Mouse (Mus musculus): Measurements from ENCODE around the gene Scamp4. TPM values are rescaled to one million over a fixed set of nuclear protein-coding genes. Genes with fewer than 3 reads are reported as not detected.

The Scamp4 gene
- total RNA-seq, 2 experiments from 2014 or later: 18.3 to 22.0 TPM

GRCm38 (mm10) chr10:80606306-80606705, 3.6 kb downstream of the Scamp4 start:
- no peak for DNase-seq

GRCm38 (mm10) chr10:80606737-80607350, 4.2 kb downstream of the Scamp4 start:
- intact Hi-C loops (cut with DNase I; ENCODE audit: low total_unique reads): loop anchor here (5.0 kb wide), 1 partner anchor 85 kb away; no protein-coding TSS in a partner anchor

More at GRCm38 (mm10) chr10:80606306-80606705, 3.6 kb downstream of the Scamp4 start:
- intact Hi-C loops (cut with DNase I; ENCODE audit: low total_unique reads): loop anchor here (5.0 kb wide), 1 partner anchor 86 kb away; no protein-coding TSS in a partner anchor

GRCm38 (mm10) chr10:80608435-80608834, 5.8 kb downstream of the Scamp4 start:
- no peak for DNase-seq
- intact Hi-C loops (cut with DNase I; ENCODE audit: low total_unique reads): loop anchor here (5.0 kb wide), 1 partner anchor 84 kb away; no protein-coding TSS in a partner anchor

More at GRCm38 (mm10) chr10:80606737-80607350, 4.2 kb downstream of the Scamp4 start:
- no peak for DNase-seq

- DNase-seq: no peak
- intact Hi-C loops (cut with DNase I; ENCODE audit: low total_unique reads): loop anchor here (5.0 kb wide), 1 partner anchor 83 kb away; no protein-coding TSS in a partner anchor
Observed at GRCm38 (mm10) chr10:80609269-80609924, 6.7 kb downstream of the Scamp4 start.

- DNase-seq: no peak
- intact Hi-C loops (cut with DNase I; ENCODE audit: low total_unique reads): no loop called here
Observed at GRCm38 (mm10) chr10:80610116-80610785, 7.6 kb downstream of the Scamp4 start.

- intact Hi-C loops (cut with DNase I; ENCODE audit: low total_unique reads): no loop called here
- DNase-seq: no peak
Observed at GRCm38 (mm10) chr10:80611024-80611423, 8.4 kb downstream of the Scamp4 start.

GRCm38 (mm10) chr10:80611905-80612304, 9.2 kb downstream of the Scamp4 start:
- no peak for DNase-seq
- intact Hi-C loops (cut with DNase I; ENCODE audit: low total_unique reads): no loop called here

- intact Hi-C loops (cut with DNase I; ENCODE audit: low total_unique reads): no loop called here
- no peak for DNase-seq
Observed at GRCm38 (mm10) chr10:80613821-80614220, 11.1 kb downstream of the Scamp4 start.

GRCm38 (mm10) chr10:80614351-80614750, 11.7 kb downstream of the Scamp4 start:
- no peak for DNase-seq
- intact Hi-C loops (cut with DNase I; ENCODE audit: low total_unique reads): no loop called here

GRCm38 (mm10) chr10:80618181-80618580, 15.5 kb downstream of the Scamp4 start:
- peak; percentile 59 for DNase-seq
- intact Hi-C loops (cut with DNase I; ENCODE audit: low total_unique reads): no loop called here

- intact Hi-C loops (cut with DNase I; ENCODE audit: low total_unique reads): no loop called here
- DNase-seq: no peak
Observed at GRCm38 (mm10) chr10:80619465-80620244, 17.0 kb downstream of the Scamp4 start.

- DNase-seq: no peak
- intact Hi-C loops (cut with DNase I; ENCODE audit: low total_unique reads): no loop called here
Observed at GRCm38 (mm10) chr10:80620365-80620764, 17.7 kb downstream of the Scamp4 start.

GRCm38 (mm10) chr10:80620796-80621689, 18.4 kb downstream of the Scamp4 start:
- intact Hi-C loops (cut with DNase I; ENCODE audit: low total_unique reads): no loop called here

GRCm38 (mm10) chr10:80621690-80621939, 18.9 kb downstream of the Scamp4 start:
- intact Hi-C loops (cut with DNase I; ENCODE audit: low total_unique reads): no loop called here
- no peak for DNase-seq

More at GRCm38 (mm10) chr10:80620796-80621689, 18.4 kb downstream of the Scamp4 start:
- DNase-seq: no peak

GRCm38 (mm10) chr10:80621940-80622660, 19.4 kb downstream of the Scamp4 start:
- intact Hi-C loops (cut with DNase I; ENCODE audit: low total_unique reads): no loop called here
- DNase-seq: peak; percentile 99

GRCm38 (mm10) chr10:80622661-80623456, 20.2 kb downstream of the Scamp4 start, which contains the start of gene Csnk1g2:
Gene Csnk1g2, plus strand, starts transcription at chr10:80622838.
- DNase-seq: peak; percentile 65
- intact Hi-C loops (cut with DNase I; ENCODE audit: low total_unique reads): no loop called here

- intact Hi-C loops (cut with DNase I; ENCODE audit: low total_unique reads): no loop called here
- peak; percentile 62 for DNase-seq
Observed at GRCm38 (mm10) chr10:80623457-80624191, 21.0 kb downstream of the Scamp4 start.
